Mouse (Mus musculus): Measurements from ENCODE around the gene Prkacb.

GRCm38 (mm10) chr3:146860308-146860707, 47.5 kb upstream of the Prkacb start:
- TF ChIP-seq EP300 (IDR thresholded peaks at IDR 0.05; ENCODE audit: low read depth) (no peak), CTCF (IDR thresholded peaks at IDR 0.05; ENCODE audit: low read depth) (no peak)

Measured in liver, embryonic 14.5 days (tissue).